Mouse (Mus musculus) forebrain, embryonic 11.5 days (tissue): ENCODE data around the gene Ctdsp1. TPM values are rescaled to one million over a fixed set of nuclear protein-coding genes. Genes with fewer than 3 reads are reported as not detected.
A peak's percentile ranks its signal among the peaks of the same experiment; 100 is the strongest.

ENCODE experiments used
- ATAC-seq: fragments of 200-750 bp; cut with Nextera tagmentation; replicated peaks from 2 replicates; pipeline ENCODE4 v1.8.0; 2017; ENCODE audit warnings: moderate TSS enrichment; ENCODE audit not compliant: low FRiP score
- DNase-seq: peaks from one replicate; pipeline ENCODE4 v3.0.0-alpha.2; 2017; ENCODE audit warnings: low spot score
- H3K27ac ChIP-seq: fragments of 300-500 bp; sonication (generic); 2 replicates; pipeline ENCODE4 v1.5.1; 2014; ENCODE audit warnings: low read depth, low read length
- H3K27me3 ChIP-seq: fragments of 300-500 bp; sonication (generic); 2 replicates; pipeline ENCODE4 v1.6.1; 2014; ENCODE audit warnings: mild to moderate bottlenecking, low read length, mixed read lengths; ENCODE audit not compliant: control insufficient read depth, insufficient read depth
- H3K36me3 ChIP-seq: fragments of 300-500 bp; sonication (generic); 2 replicates; pipeline ENCODE4 v1.6.1; 2014; ENCODE audit warnings: mild to moderate bottlenecking, low read length, moderate library complexity, mixed read lengths; ENCODE audit not compliant: control insufficient read depth, insufficient read depth
- H3K4me1 ChIP-seq: fragments of 300-500 bp; sonication (generic); replicated peaks from 2 replicates; pipeline ENCODE4 v1.6.1; 2014; ENCODE audit warnings: low read length, mixed read lengths; ENCODE audit not compliant: control insufficient read depth, insufficient read depth
- H3K4me2 ChIP-seq: fragments of 300-500 bp; sonication (generic); 2 replicates; pipeline ENCODE4 v1.6.1; 2014; ENCODE audit warnings: low read depth, mild to moderate bottlenecking, low read length, moderate library complexity, mixed read lengths; ENCODE audit not compliant: severe bottlenecking
- H3K4me3 ChIP-seq: fragments of 300-500 bp; sonication (generic); 2 replicates; pipeline ENCODE4 v1.5.1; 2014; ENCODE audit warnings: low read depth, low read length
- H3K9ac ChIP-seq: fragments of 300-500 bp; sonication (generic); 2 replicates; pipeline ENCODE4 v1.6.1; 2014; ENCODE audit warnings: low read length
- H3K9me3 ChIP-seq: fragments of 300-500 bp; sonication (generic); 2 replicates; pipeline ENCODE4 v1.6.1; 2016; ENCODE audit warnings: low read length, mixed read lengths; ENCODE audit not compliant: control insufficient read depth
- WGBS: fragments of 180-500 bp; shearing (Covaris S2); extraction: QIAGEN DNeasy Blood & Tissue Kit; methylation state at CpG from one replicate; pipeline ENCODE4 v1.1.7; 2014; 5-methylcytosine and 5-hydroxymethylcytosine counted together
- polyA plus RNA-seq: library from polyadenylated mRNA; unstranded; fragments of >200 nt; fragmentation: Nextera tagmentation; extraction: Ambion mirVana; gene quantifications from 2 replicates; pipeline ENCODE4 v1.2.1, GENCODE M21; 2014

Ctdsp1 gene
- polyA plus RNA-seq, 1 experiment from 2014 or later = 46.9 TPM

DNA sequence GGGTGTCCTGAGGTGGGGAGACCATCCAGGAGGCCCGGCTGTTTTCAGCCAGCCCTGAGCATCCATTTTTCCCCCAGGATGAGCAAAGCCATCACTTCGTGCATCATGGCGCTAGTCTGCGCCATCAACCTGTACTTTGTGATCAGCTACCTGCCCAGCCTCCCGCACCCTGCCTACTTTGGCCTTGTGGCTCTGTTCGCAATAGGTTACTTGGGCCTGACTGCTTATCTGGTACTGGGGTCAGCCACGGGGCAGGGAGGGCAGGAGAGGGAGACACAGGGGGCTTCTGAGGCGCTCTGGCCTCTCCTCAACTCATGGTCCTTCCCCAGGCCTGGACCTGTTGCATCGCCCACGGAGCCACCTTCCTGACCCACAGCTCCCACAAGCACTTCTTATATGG, 6.2 kb upstream of the Ctdsp1 start:
- Histone ChIP-seq H3K9me3 (no peaks in the 10 kb centered on the region), H3K9ac (no peak overlapping the region), H3K4me3 (no peak overlapping the region), H3K27ac (no peak overlapping the region), H3K27me3 (peaks cover 2% of the 10 kb centered on the region; the same call in 1 of the 2 replicates), H3K4me2 (no peak overlapping the region), H3K36me3 (no peaks in the 10 kb centered on the region), H3K4me1 (peaks cover 4% of the 10 kb centered on the region; the same call in 1 of the 2 replicates)
- DNase-seq = no peak
- 91% methylated on average over 10 of the region's 10 CpGs for WGBS
- ATAC-seq = no peak

DNA sequence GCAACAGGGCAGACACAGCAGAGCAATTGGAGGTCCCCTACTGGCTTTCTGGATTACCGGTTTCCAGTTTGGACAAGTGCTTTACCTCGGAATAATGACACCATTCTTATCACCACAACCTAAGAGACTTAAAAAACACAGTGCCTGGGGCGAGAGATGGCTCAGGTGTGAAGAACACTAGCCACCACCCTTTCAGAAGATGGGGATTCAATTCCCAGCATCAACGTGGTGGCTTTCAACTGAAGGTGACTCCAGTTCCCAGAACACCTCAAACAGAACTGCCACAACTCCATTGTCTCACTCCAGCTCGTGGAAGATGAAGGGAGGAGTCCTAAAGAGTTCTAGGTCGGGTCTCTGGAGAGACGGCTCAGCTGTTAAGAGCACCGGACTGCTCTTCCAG, 5.8 kb upstream of the Ctdsp1 start:
- Histone ChIP-seq H3K9me3 (no peaks in the 10 kb centered on the region), H3K27ac (no peak overlapping the region), H3K4me2 (no peak overlapping the region), H3K9ac (no peak overlapping the region), H3K36me3 (no peaks in the 10 kb centered on the region), H3K4me3 (no peak overlapping the region), H3K27me3 (peaks cover 2% of the 10 kb centered on the region; the same call in 1 of the 2 replicates), H3K4me1 (peaks cover 8% of the 10 kb centered on the region; the same call in 1 of the 2 replicates)
- 88% methylated on average over 8 of the region's 8 CpGs for WGBS
- DNase-seq = no peak
- no peak for ATAC-seq

- Histone ChIP-seq H3K9me3 (no peaks in the 10 kb centered on the region), H3K27ac (peak overlapping the region; percentile 89), H3K9ac (peak overlapping the region; percentile 75), H3K4me3 (peak overlapping the region; percentile 63), H3K27me3 (peaks cover 2% of the 10 kb centered on the region; the same call in 1 of the 2 replicates), H3K4me2 (peak overlapping the region; percentile 68), H3K36me3 (no peaks in the 10 kb centered on the region), H3K4me1 (peaks cover 8% of the 10 kb centered on the region; the same call in 1 of the 2 replicates)
- no peak for DNase-seq
- ATAC-seq = no peak
- WGBS = 66% methylated on average over 7 of the region's 10 CpGs
Measured at GRCm38 (mm10) chr1:74386363-74386713, 5.0 kb upstream of the Ctdsp1 start.

- ATAC-seq = peak; percentile 83
- under 1% methylated on average over 26 of the region's 26 CpGs for WGBS
- H3K36me3 ChIP-seq = no peaks in the 10 kb centered on the region
Measured at GRCm38 (mm10) chr1:74386714-74387385, 4.5 kb upstream of the Ctdsp1 start.

DNA sequence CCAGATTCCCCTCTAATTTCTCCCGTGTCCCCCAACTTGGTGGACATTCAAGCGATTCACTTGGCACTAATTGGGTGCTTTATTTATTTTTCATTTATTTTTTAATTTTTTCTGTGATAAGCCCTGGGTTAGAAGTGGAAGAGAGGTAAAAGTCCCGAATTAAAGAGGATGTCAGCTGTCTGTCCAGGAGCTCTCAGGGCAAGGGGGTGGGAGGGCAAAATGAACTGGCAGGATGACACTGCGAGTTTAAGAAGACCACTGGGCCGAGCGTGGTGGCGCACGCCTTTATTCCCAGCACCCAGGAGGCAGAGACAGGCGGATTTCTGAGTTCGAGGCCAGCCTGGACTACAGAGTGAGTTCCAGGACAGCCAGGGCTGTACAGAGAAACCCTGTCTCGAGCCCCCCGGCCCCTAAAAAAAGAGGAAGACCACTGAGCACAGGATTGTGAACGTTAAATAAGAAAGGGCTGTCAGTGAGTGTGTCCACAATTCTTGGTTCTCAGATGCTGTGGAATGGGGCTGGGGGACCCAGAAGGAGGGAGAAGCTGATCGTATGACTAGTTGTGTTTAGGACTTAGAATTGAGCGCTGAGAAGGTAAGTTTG, 3.8 kb upstream of the Ctdsp1 start:
- H3K27me3 ChIP-seq = peaks cover 2% of the 10 kb centered on the region; the same call in 1 of the 2 replicates
- H3K4me3 ChIP-seq = peak overlapping the region; percentile 63
- H3K4me2 ChIP-seq = peak overlapping the region; percentile 68; the same call in 1 of the 2 replicates
- peak overlapping the region; percentile 75 for H3K9ac ChIP-seq
- peak overlapping the region; percentile 89 for H3K27ac ChIP-seq
- DNase-seq (no peak), ATAC-seq (no peak)
- H3K9me3 ChIP-seq = no peaks in the 10 kb centered on the region
- H3K4me1 ChIP-seq = peaks cover 10% of the 10 kb centered on the region
- H3K36me3 ChIP-seq = no peaks in the 10 kb centered on the region
- 60% methylated on average over 15 of the region's 15 CpGs for WGBS

More at GRCm38 (mm10) chr1:74386714-74387385, 4.5 kb upstream of the Ctdsp1 start:
- peaks cover 8% of the 10 kb centered on the region; the same call in 1 of the 2 replicates for H3K4me1 ChIP-seq
- DNase-seq = peak; percentile 96
- peaks cover 2% of the 10 kb centered on the region; the same call in 1 of the 2 replicates for H3K27me3 ChIP-seq
- H3K4me2 ChIP-seq = peak overlapping the region; percentile 68
- H3K9me3 ChIP-seq = no peaks in the 10 kb centered on the region
- H3K4me3 ChIP-seq = peak overlapping the region; percentile 63
- H3K27ac ChIP-seq = peak overlapping the region; percentile 89
- peak overlapping the region; percentile 75 for H3K9ac ChIP-seq

DNA sequence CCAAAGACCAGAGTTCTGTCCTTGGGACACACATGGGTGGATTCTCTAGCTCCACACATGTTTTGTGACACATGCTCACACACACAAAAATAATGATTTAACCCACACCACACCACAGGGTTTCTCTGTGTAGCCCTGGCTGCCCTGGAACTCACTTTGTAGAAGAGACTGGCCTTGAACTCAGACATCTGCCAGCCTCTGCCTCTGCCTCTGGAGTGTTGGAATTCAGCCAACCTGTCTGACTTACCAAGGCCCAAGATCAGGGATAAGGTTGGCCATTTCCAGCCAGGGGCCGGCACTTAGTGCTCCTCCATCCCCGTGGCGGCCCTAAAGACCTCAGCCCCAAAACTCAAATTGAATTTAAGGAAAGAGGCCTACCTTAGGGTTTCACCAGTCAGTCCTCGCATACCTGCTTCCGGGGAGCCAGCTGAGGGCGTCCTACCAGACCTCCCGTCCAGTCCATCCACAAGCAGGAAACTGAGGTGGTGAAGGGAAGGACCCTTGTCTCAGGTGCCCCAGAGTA, 2.9 kb upstream of the Ctdsp1 start:
- Histone ChIP-seq H3K4me2 (no peak overlapping the region), H3K36me3 (no peaks in the 10 kb centered on the region), H3K9ac (no peak overlapping the region), H3K9me3 (no peaks in the 10 kb centered on the region), H3K27ac (no peak overlapping the region), H3K4me1 (peaks cover 16% of the 10 kb centered on the region), H3K4me3 (no peak overlapping the region), H3K27me3 (peaks cover 2% of the 10 kb centered on the region; the same call in 1 of the 2 replicates)
- WGBS = 80% methylated on average over 7 of the region's 7 CpGs
- DNase-seq (no peak), ATAC-seq (no peak)

DNA sequence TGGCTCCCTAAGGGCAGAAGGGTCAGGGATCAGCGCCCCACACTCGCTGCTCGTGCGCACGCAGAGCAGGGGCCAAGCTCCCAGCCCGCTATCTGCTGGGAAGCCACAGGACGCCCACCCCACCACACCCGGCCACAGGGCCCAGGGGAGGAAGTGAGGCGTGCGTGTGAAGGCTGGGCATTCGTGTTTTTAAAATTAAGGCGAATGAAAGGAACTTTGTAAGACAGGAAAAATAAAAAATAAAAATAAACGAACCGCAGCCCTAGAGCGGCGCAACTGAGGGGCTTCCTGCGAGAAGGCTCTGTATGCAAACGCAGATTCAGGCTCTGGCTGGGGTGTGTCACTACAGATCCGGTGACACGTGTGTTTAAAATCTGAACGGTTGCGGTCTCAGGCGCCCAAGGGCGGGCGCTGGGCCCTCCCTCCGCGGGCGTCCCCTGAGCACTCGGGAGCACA, 1.4 kb upstream of the Ctdsp1 start:
- Histone ChIP-seq H3K9ac (peak overlapping the region; percentile 29), H3K9me3 (no peaks in the 10 kb centered on the region), H3K27me3 (peaks cover 2% of the 10 kb centered on the region; the same call in 1 of the 2 replicates), H3K4me2 (peak overlapping the region; percentile 40), H3K4me1 (peaks cover 16% of the 10 kb centered on the region), H3K27ac (no peak overlapping the region), H3K4me3 (peak overlapping the region; percentile 14; the same call in 1 of the 2 replicates), H3K36me3 (peaks cover 7% of the 10 kb centered on the region)
- DNase-seq (no peak), ATAC-seq (no peak)
- WGBS = 3% methylated on average over 29 of the region's 29 CpGs

DNA sequence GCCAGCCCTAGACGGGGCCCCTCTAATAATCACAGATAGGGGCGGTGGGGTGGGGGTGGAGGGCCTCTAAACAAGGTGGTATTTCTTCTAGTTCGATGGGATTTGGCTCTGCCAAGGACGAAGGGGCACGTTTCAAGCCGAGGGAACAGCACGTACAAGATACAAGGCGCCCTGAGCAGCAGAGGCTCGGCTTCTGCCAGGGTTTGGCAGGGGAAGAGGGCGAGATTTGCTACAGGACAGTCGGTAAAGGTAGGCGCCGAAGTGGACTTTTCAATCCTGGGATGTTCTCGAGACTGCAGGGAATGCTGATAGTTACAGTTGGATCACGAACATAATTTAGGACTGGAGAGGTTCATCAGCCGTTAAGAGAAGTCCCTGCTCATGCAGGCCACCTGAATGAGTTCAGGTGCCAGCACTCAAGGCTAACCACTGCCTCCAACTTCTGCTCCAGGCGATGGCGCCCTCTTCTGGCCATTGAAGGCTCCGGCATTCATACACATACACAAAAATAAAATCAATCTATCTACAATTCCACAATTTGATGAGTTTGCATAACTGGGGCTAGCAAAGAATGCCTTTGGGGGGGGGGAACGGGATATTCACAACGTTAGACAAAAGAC, 912 bp upstream of the Ctdsp1 start:
- whole genome bisulfite sequencing = 9% methylated on average over 21 of the region's 21 CpGs
- peaks cover 2% of the 10 kb centered on the region; the same call in 1 of the 2 replicates for H3K27me3 ChIP-seq
- H3K36me3 ChIP-seq = peaks cover 10% of the 10 kb centered on the region
- DNase-seq (peak; percentile 73), ATAC-seq (no peak)
- no peaks in the 10 kb centered on the region for H3K9me3 ChIP-seq
- H3K4me3 ChIP-seq = peak overlapping the region; percentile 14; the same call in 1 of the 2 replicates
- peak overlapping the region; percentile 40 for H3K4me2 ChIP-seq
- peaks cover 16% of the 10 kb centered on the region for H3K4me1 ChIP-seq
- H3K9ac ChIP-seq = peak overlapping the region; percentile 29
- H3K27ac ChIP-seq = no peak overlapping the region; the same call in 1 of the 2 replicates
